Mouse (Mus musculus) kidney, embryonic 16.5 days (tissue): ENCODE data around the gene Ak8. TPM values are rescaled to one million over a fixed set of nuclear protein-coding genes. Genes with fewer than 3 reads are reported as not detected.

ENCODE experiments used
- ATAC-seq: fragments of 200-750 bp; cut with Nextera tagmentation; 2 replicates; pipeline ENCODE4 v1.8.0; 2017; ENCODE audit warnings: moderate TSS enrichment; ENCODE audit not compliant: low FRiP score, low TSS enrichment
- H3K27ac ChIP-seq: fragments of 300-500 bp; sonication (generic); 2 replicates; pipeline ENCODE4 v1.5.1; 2014; ENCODE audit warnings: low read length
- H3K27me3 ChIP-seq: fragments of 300-500 bp; sonication (generic); 2 replicates; pipeline ENCODE4 v1.6.1; 2014; ENCODE audit warnings: low read length, control low read depth, mixed read lengths; ENCODE audit not compliant: insufficient read depth
- H3K36me3 ChIP-seq: fragments of 300-500 bp; sonication (generic); 2 replicates; pipeline ENCODE4 v1.6.1; 2014; ENCODE audit warnings: low read length, control low read depth, mixed read lengths; ENCODE audit not compliant: insufficient read depth
- H3K4me1 ChIP-seq: fragments of 300-500 bp; sonication (generic); 2 replicates; pipeline ENCODE4 v1.6.1; 2014; ENCODE audit warnings: low read length, control low read depth, mixed read lengths; ENCODE audit not compliant: insufficient read depth
- H3K4me2 ChIP-seq: fragments of 300-500 bp; sonication (generic); replicated peaks from 2 replicates; pipeline ENCODE4 v1.6.1; 2014; ENCODE audit warnings: low read depth, low read length
- H3K4me3 ChIP-seq: fragments of 300-500 bp; sonication (generic); 2 replicates; pipeline ENCODE4 v1.5.1; 2014; ENCODE audit warnings: mild to moderate bottlenecking, low read length
- H3K9ac ChIP-seq: fragments of 300-500 bp; sonication (generic); replicated peaks from 2 replicates; pipeline ENCODE4 v1.6.1; 2014; ENCODE audit warnings: low read length
- H3K9me3 ChIP-seq: fragments of 300-500 bp; sonication (generic); 2 replicates; pipeline ENCODE4 v1.6.1; 2016; ENCODE audit warnings: low read length, control low read depth
- WGBS: fragments of 180-500 bp; shearing (Covaris S2); extraction: QIAGEN DNeasy Blood & Tissue Kit; methylation state at CpG from one replicate; pipeline ENCODE4 v1.1.7; 2014; 5-methylcytosine and 5-hydroxymethylcytosine counted together
- polyA plus RNA-seq: library from polyadenylated mRNA; unstranded; fragments of >200 nt; fragmentation: Nextera tagmentation; extraction: Ambion mirVana; gene quantifications from 2 replicates; pipeline ENCODE4 v1.2.1, GENCODE M21; 2015

The Ak8 gene
- polyA plus RNA-seq, 1 experiment from 2014 or later = 1.2 TPM

GRCm38 (mm10) chr2:28752388-28752787 lies 52.4 kb downstream of the Ak8 start:
- ATAC-seq = no peak; the same call in 1 of the 2 replicates
- no peaks in the 10 kb centered on the region for H3K36me3 ChIP-seq
- 37% methylated on average over 8 of the region's 8 CpGs for WGBS
- no peaks in the 10 kb centered on the region for H3K9me3 ChIP-seq
- H3K4me2 ChIP-seq = no peak overlapping the region
- no peak overlapping the region for H3K4me3 ChIP-seq
- H3K27ac ChIP-seq = no peak overlapping the region
- H3K27me3 ChIP-seq = peaks cover 42% of the 10 kb centered on the region
- H3K9ac ChIP-seq = no peak overlapping the region
- H3K4me1 ChIP-seq = peaks cover 21% of the 10 kb centered on the region

GRCm38 (mm10) chr2:28755451-28755850 lies 55.5 kb downstream of the Ak8 start:
- Histone ChIP-seq H3K4me1 (peaks cover 21% of the 10 kb centered on the region), H3K4me2 (no peak overlapping the region), H3K9me3 (no peaks in the 10 kb centered on the region), H3K9ac (no peak overlapping the region), H3K4me3 (no peak overlapping the region), H3K27me3 (peaks cover 30% of the 10 kb centered on the region), H3K36me3 (no peaks in the 10 kb centered on the region), H3K27ac (no peak overlapping the region)
- ATAC-seq = no peak
- 4% methylated on average over 7 of the region's 7 CpGs for WGBS

- Histone ChIP-seq H3K4me2 (no peak overlapping the region), H3K9ac (no peak overlapping the region), H3K4me1 (peaks cover 14% of the 10 kb centered on the region), H3K36me3 (no peaks in the 10 kb centered on the region), H3K27me3 (peaks cover 25% of the 10 kb centered on the region), H3K9me3 (no peaks in the 10 kb centered on the region), H3K27ac (no peak overlapping the region), H3K4me3 (no peak overlapping the region)
- ATAC-seq = no peak
- WGBS = 32% methylated on average over 4 of the region's 4 CpGs
Observed at GRCm38 (mm10) chr2:28756201-28756600, 56.2 kb downstream of the Ak8 start.

GRCm38 (mm10) chr2:28759441-28759840 lies 59.5 kb downstream of the Ak8 start:
- ATAC-seq = no peak
- H3K27me3 ChIP-seq = peaks cover 8% of the 10 kb centered on the region; the same call in 1 of the 2 replicates
- no peak overlapping the region for H3K27ac ChIP-seq
- no peak overlapping the region for H3K9ac ChIP-seq
- no peaks in the 10 kb centered on the region for H3K9me3 ChIP-seq
- WGBS = 68% methylated on average over 4 of the region's 4 CpGs
- H3K4me1 ChIP-seq = no peaks in the 10 kb centered on the region
- no peak overlapping the region for H3K4me3 ChIP-seq
- H3K4me2 ChIP-seq = no peak overlapping the region
- no peaks in the 10 kb centered on the region for H3K36me3 ChIP-seq

- Histone ChIP-seq H3K4me1 (peaks cover 18% of the 10 kb centered on the region), H3K27ac (no peak overlapping the region), H3K9ac (no peak overlapping the region), H3K27me3 (peaks cover 2% of the 10 kb centered on the region; the same call in 1 of the 2 replicates), H3K9me3 (no peaks in the 10 kb centered on the region), H3K4me3 (no peak overlapping the region), H3K4me2 (no peak overlapping the region), H3K36me3 (no peaks in the 10 kb centered on the region)
- WGBS = 76% methylated on average over 4 of the region's 4 CpGs
- ATAC-seq = no peak
Observed at GRCm38 (mm10) chr2:28766590-28766989, 66.6 kb downstream of the Ak8 start.

- H3K27me3 ChIP-seq = peaks cover 2% of the 10 kb centered on the region; the same call in 1 of the 2 replicates
- no peaks in the 10 kb centered on the region for H3K9me3 ChIP-seq
- H3K36me3 ChIP-seq = no peaks in the 10 kb centered on the region
- ATAC-seq = no peak
- H3K4me1 ChIP-seq = peaks cover 21% of the 10 kb centered on the region
- 88% methylated on average over 2 of the region's 2 CpGs for WGBS
- H3K9ac ChIP-seq = no peak overlapping the region
- H3K4me2 ChIP-seq = no peak overlapping the region
- H3K4me3 ChIP-seq = no peak overlapping the region
- no peak overlapping the region for H3K27ac ChIP-seq
Observed at GRCm38 (mm10) chr2:28767041-28767440, 67.1 kb downstream of the Ak8 start.

- no peak for ATAC-seq
- 0 out of 2 replicates have a peak overlapping the region, but pooled peaks have one; percentile 6 for H3K9ac ChIP-seq
- no peaks in the 10 kb centered on the region for H3K36me3 ChIP-seq
- peak overlapping the region; percentile 22 for H3K4me2 ChIP-seq
- no peaks in the 10 kb centered on the region for H3K27me3 ChIP-seq
- H3K4me1 ChIP-seq = peaks cover 18% of the 10 kb centered on the region
- no peak overlapping the region for H3K4me3 ChIP-seq
- H3K27ac ChIP-seq = peak overlapping the region; percentile 27; the same call in 1 of the 2 replicates
- 2% methylated on average over 5 of the region's 5 CpGs for WGBS
- no peaks in the 10 kb centered on the region for H3K9me3 ChIP-seq
Observed at GRCm38 (mm10) chr2:28770697-28771096, 70.7 kb downstream of the Ak8 start.

- Histone ChIP-seq H3K27me3 (0 out of 2 replicates have a peak, but pooled peaks cover 6% of the 10 kb centered on the region), H3K4me2 (no peak overlapping the region), H3K9ac (no peak overlapping the region), H3K4me1 (peaks cover 18% of the 10 kb centered on the region), H3K36me3 (no peaks in the 10 kb centered on the region), H3K4me3 (no peak overlapping the region), H3K9me3 (no peaks in the 10 kb centered on the region), H3K27ac (no peak overlapping the region)
- no peak for ATAC-seq
- 61% methylated on average over 8 of the region's 8 CpGs for WGBS
Observed at GRCm38 (mm10) chr2:28774073-28774472, 74.1 kb downstream of the Ak8 start.

GRCm38 (mm10) chr2:28776728-28777127 lies 76.8 kb downstream of the Ak8 start:
- no peak for ATAC-seq
- no peak overlapping the region for H3K9ac ChIP-seq
- H3K36me3 ChIP-seq = no peaks in the 10 kb centered on the region
- H3K27me3 ChIP-seq = 0 out of 2 replicates have a peak, but pooled peaks cover 6% of the 10 kb centered on the region
- H3K4me3 ChIP-seq = no peak overlapping the region
- peaks cover 2% of the 10 kb centered on the region; the same call in 1 of the 2 replicates for H3K4me1 ChIP-seq
- no peak overlapping the region for H3K27ac ChIP-seq
- WGBS = 75% methylated on average over 2 of the region's 2 CpGs
- H3K4me2 ChIP-seq = no peak overlapping the region
- H3K9me3 ChIP-seq = 0 out of 2 replicates have a peak, but pooled peaks cover 3% of the 10 kb centered on the region

GRCm38 (mm10) chr2:28780001-28780782 lies 80.2 kb downstream of the Ak8 start:
- Histone ChIP-seq H3K4me1 (no peaks in the 10 kb centered on the region), H3K36me3 (no peaks in the 10 kb centered on the region), H3K9ac (no peak overlapping the region), H3K9me3 (peaks cover 3% of the 10 kb centered on the region; the same call in 1 of the 2 replicates), H3K27me3 (0 out of 2 replicates have a peak, but pooled peaks cover 6% of the 10 kb centered on the region), H3K4me2 (no peak overlapping the region), H3K27ac (no peak overlapping the region), H3K4me3 (no peak overlapping the region)
- 44% methylated on average over 16 of the region's 16 CpGs for WGBS
- no peak for ATAC-seq
